Comparison of ENCODE assay signal across 8 mouse cellular contexts in the genomic region with DNA sequence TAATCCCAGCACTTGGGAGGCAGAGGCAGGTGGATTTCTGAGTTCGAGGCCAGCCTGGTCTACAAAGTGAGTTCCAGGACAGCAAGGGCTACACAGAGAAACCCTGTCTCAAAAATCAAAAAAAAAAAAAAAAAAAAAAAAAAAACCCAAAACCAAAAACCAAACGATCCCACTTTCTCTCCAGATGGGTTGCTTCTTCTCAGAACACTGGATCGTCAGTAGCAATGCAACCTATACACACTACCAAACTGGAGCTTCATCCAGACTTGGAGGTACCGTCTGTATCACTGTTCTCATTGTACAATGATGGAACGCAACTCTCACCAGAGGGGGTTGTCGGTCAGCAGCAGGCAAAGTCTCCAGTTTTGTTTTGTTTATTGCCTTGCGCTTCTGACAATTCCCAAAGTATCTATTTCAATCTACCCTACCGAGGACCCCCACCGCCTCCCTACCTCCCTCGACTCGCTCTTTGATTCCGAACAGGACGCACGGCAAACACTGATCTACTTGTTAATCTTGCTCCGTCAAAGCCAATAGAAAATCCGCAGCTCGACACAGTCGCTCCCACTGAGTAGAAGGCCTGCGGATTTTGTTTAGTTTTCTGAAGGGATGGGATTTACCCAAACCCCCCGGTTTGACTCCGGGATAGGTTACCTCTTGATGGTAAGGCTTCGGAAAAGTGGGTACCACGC. TPM values are rescaled to one million over a fixed set of nuclear protein-coding genes. Genes with fewer than 3 reads are reported as not detected.
DNase-seq lines count a peak whose midpoint lies in the region; ATAC-seq and TF ChIP-seq lines count a peak whose summit lies in the region.

No protein-coding gene starts in this region.

- no peak for TF ChIP-seq EP300 in liver, postnatal 0 days (IDR thresholded peaks at IDR 0.05; ENCODE audit: low read depth)

- no peaks in the 10 kb centered on the region for H3K27me3 ChIP-seq in heart, embryonic 11.5 days (ENCODE audit: control insufficient read depth, insufficient read depth, low read length)
- no peaks in the 10 kb centered on the region for H3K27me3 ChIP-seq in forebrain, embryonic 15.5 days
- no peaks in the 10 kb centered on the region for H3K27me3 ChIP-seq in liver, postnatal 0 days (ENCODE audit: insufficient read depth, low read length)

- peak overlapping the region; percentile 90 for H3K27ac ChIP-seq in heart, embryonic 11.5 days (ENCODE audit: low read depth, low read length)
- H3K27ac ChIP-seq in ES-E14 (ENCODE audit: insufficient read depth, low read depth, low read length, poor library complexity, severe bottlenecking), result 0 out of 2 replicates have a peak overlapping the region, but pooled peaks have one; percentile 29
- H3K27ac ChIP-seq in forebrain, embryonic 15.5 days (replicated peaks), result peak overlapping the region; percentile 96
- H3K27ac ChIP-seq in liver, postnatal 0 days (ENCODE audit: low read depth), result peak overlapping the region; percentile 86

- WGBS in heart, embryonic 11.5 days (ENCODE audit: insufficient replicate concordance), result 7% methylated on average over 23 of the region's 23 CpGs
- WGBS in forebrain, embryonic 15.5 days, result 3% methylated on average over 23 of the region's 23 CpGs
- WGBS in liver, postnatal 0 days (ENCODE audit: insufficient replicate concordance), result 4% methylated on average over 23 of the region's 23 CpGs

- intact Hi-C loops in heart, postnatal 25 days (cut with DNase I), result no loop called here

- no peak for DNase-seq in heart, postnatal 25 days (ENCODE audit: low spot score)
- DNase-seq in ES-E14 (ENCODE audit: low read depth, low spot score), result no peak
- no peak for DNase-seq in liver, postnatal 0 days
- DNase-seq in retina, embryonic 14.5 days (ENCODE audit: low spot score), result no peak
- no peak for DNase-seq in layer of hippocampus, postnatal 25 days (ENCODE audit: extremely low spot score in 1 of 2, low spot score in 1 of 2)
- DNase-seq in c-Kit-positive CD71-positive TER-119-positive erythroid progenitor cells, embryonic 14.5 days (ENCODE audit: low spot score), result no peak

- H3K4me1 ChIP-seq in heart, embryonic 11.5 days (ENCODE audit: control insufficient read depth, insufficient read depth, low read length), result peaks cover 12% of the 10 kb centered on the region
- H3K4me1 ChIP-seq in ES-E14 (ENCODE audit: control insufficient read depth in 2 of 2, insufficient read depth in 2 of 2, low read length in 2 of 2, poor library complexity in 1 of 2), result 0 out of 4 replicates have a peak, but pooled peaks cover 0 to 3% of the 10 kb centered on the region in 2 experiments
- peaks cover 18% of the 10 kb centered on the region for H3K4me1 ChIP-seq in forebrain, embryonic 15.5 days
- peaks cover 8% of the 10 kb centered on the region for H3K4me1 ChIP-seq in liver, postnatal 0 days (ENCODE audit: insufficient read depth)

- peak overlapping the region; percentile 89 for H3K4me3 ChIP-seq in heart, embryonic 11.5 days (ENCODE audit: low read depth, low read length)
- H3K4me3 ChIP-seq in ES-E14 (ENCODE audit: insufficient read depth in 1 of 2, low read depth in 1 of 2, low read length in 2 of 2, poor library complexity in 1 of 2, severe bottlenecking in 1 of 2), result peak overlapping the region; percentile 79 to 97
- peak overlapping the region; percentile 66 for H3K4me3 ChIP-seq in forebrain, embryonic 15.5 days
- H3K4me3 ChIP-seq in liver, postnatal 0 days (ENCODE audit: low read depth, low read length), result peak overlapping the region; percentile 81

- H3K36me3 ChIP-seq in heart, embryonic 11.5 days (ENCODE audit: control insufficient read depth, insufficient read depth, low read length), result peaks cover 25% of the 10 kb centered on the region
- peaks cover 11% of the 10 kb centered on the region; the same call in 1 of the 2 replicates for H3K36me3 ChIP-seq in ES-E14 (ENCODE audit: control insufficient read depth, insufficient read depth, low read length, poor library complexity, severe bottlenecking)
- H3K36me3 ChIP-seq in forebrain, embryonic 15.5 days, result peaks cover 26% of the 10 kb centered on the region
- H3K36me3 ChIP-seq in liver, postnatal 0 days (replicated peaks; ENCODE audit: insufficient read depth, low read length), result peaks cover 26% of the 10 kb centered on the region

- TF ChIP-seq CTCF in liver, postnatal 0 days (IDR thresholded peaks at IDR 0.05; ENCODE audit: low read depth), result no peak

- in situ Hi-C loops in ES-E14 (cut with MboI; ENCODE audit: low sequenced_read_pairs in 2 of 2, unreplicated experiment in 2 of 2), result no loop called here

- H3K4me2 ChIP-seq in heart, embryonic 11.5 days, result peak overlapping the region; percentile 83
- H3K4me2 ChIP-seq in forebrain, embryonic 15.5 days (replicated peaks), result peak overlapping the region; percentile 47
- peak overlapping the region; percentile 74 for H3K4me2 ChIP-seq in liver, postnatal 0 days (ENCODE audit: low read depth, low read length)

- H3K9ac ChIP-seq in heart, embryonic 11.5 days (ENCODE audit: low read depth, low read length), result peak overlapping the region; percentile 92
- peak overlapping the region; percentile 81 for H3K9ac ChIP-seq in ES-E14 (ENCODE audit: insufficient read depth, low read depth, low read length, poor library complexity, severe bottlenecking)
- H3K9ac ChIP-seq in forebrain, embryonic 15.5 days (replicated peaks), result peak overlapping the region; percentile 92
- peak overlapping the region; percentile 85 for H3K9ac ChIP-seq in liver, postnatal 0 days (replicated peaks)

- no peak for ATAC-seq in heart, embryonic 11.5 days (replicated peaks; ENCODE audit: insufficient number of reproducible peaks, low FRiP score, low TSS enrichment)
- ATAC-seq in forebrain, embryonic 15.5 days (replicated peaks), result peak; percentile 53
- ATAC-seq in liver, postnatal 0 days, result peak; percentile 46

- H3K9me3 ChIP-seq in heart, embryonic 11.5 days (replicated peaks; ENCODE audit: control insufficient read depth, low read length), result no peaks in the 10 kb centered on the region
- H3K9me3 ChIP-seq in ES-E14 (ENCODE audit: control insufficient read depth, insufficient read depth, low read depth, low read length), result no peaks in the 10 kb centered on the region
- no peaks in the 10 kb centered on the region for H3K9me3 ChIP-seq in forebrain, embryonic 15.5 days
- H3K9me3 ChIP-seq in liver, postnatal 0 days (ENCODE audit: low read length), result no peaks in the 10 kb centered on the region

TF ChIP-seq in ES-E14, 5 proteins besides CTCF, POLR2A, EP300 and RAD21:
- TF ChIP-seq ZNF384 (IDR thresholded peaks at IDR 0.05; ENCODE audit: low read depth, low read length) (peak; percentile 58; the same call in 1 of the 2 replicates), CHD2 (IDR thresholded peaks at IDR 0.05; ENCODE audit: low read depth, low read length) (no peak)

RNA-seq across cellular contexts. Expression of a gene that starts 0.5 kb away (rescaled TPM):
- polyA plus RNA-seq in heart, embryonic 11.5 days (2014; fragmentation: Nextera tagmentation; extraction: Ambion mirVana), result 77.3 and 80.0 TPM in 2 replicates
- 10 to 100 TPM; 13.7 to 15.7 TPM for total RNA-seq in heart, postnatal 25 days (2021)
- 54.4 and 67.8 TPM in 2 replicates for total RNA-seq in ES-E14 (2012; rRNA removed)
- 33.2 and 34.7 TPM in 2 replicates for polyA plus RNA-seq in forebrain, embryonic 15.5 days (2015; fragmentation: Nextera tagmentation; extraction: Ambion mirVana)
- polyA plus RNA-seq in liver, postnatal 0 days (2015; fragmentation: Nextera tagmentation; extraction: Ambion mirVana), result 23.8 and 25.7 TPM in 2 replicates
- total RNA-seq in layer of hippocampus, postnatal 25 days (2021), result 10 to 100 TPM; 22.2 to 22.7 TPM

RNA-seq across cellular contexts. Expression of a gene that starts 0.6 kb away (rescaled TPM):
- polyA plus RNA-seq in heart, embryonic 11.5 days (2014; fragmentation: Nextera tagmentation; extraction: Ambion mirVana), result 216 and 217 TPM in 2 replicates
- total RNA-seq in heart, postnatal 25 days (2021), result 10 to 100 TPM; 71.7 to 74.0 TPM
- 121 and 147 TPM in 2 replicates for total RNA-seq in ES-E14 (2012; rRNA removed)
- polyA plus RNA-seq in forebrain, embryonic 15.5 days (2015; fragmentation: Nextera tagmentation; extraction: Ambion mirVana), result 329 and 339 TPM in 2 replicates
- 122 and 136 TPM in 2 replicates for polyA plus RNA-seq in liver, postnatal 0 days (2015; fragmentation: Nextera tagmentation; extraction: Ambion mirVana)
- 100 to 1,000 TPM; 126 to 140 TPM for total RNA-seq in layer of hippocampus, postnatal 25 days (2021)

RNA-seq across cellular contexts. Expression of a gene that starts 18.4 kb away (rescaled TPM):
- 0.69 and 1.3 TPM in 2 replicates for polyA plus RNA-seq in heart, embryonic 11.5 days (2014; fragmentation: Nextera tagmentation; extraction: Ambion mirVana)
- total RNA-seq in heart, postnatal 25 days (2021), result not detected
- total RNA-seq in ES-E14 (2012; rRNA removed), result 1.7 and 3.0 TPM in 2 replicates
- 1.2 and 1.9 TPM in 2 replicates for polyA plus RNA-seq in forebrain, embryonic 15.5 days (2015; fragmentation: Nextera tagmentation; extraction: Ambion mirVana)
- polyA plus RNA-seq in liver, postnatal 0 days (2015; fragmentation: Nextera tagmentation; extraction: Ambion mirVana), result 0.21 and 0.52 TPM in 2 replicates
- 1 to 10 TPM in 1 of 2 experiments, under 1 TPM in 1; 0.89 to 2.5 TPM for total RNA-seq in layer of hippocampus, postnatal 25 days (2021)

RNA-seq across cellular contexts. Expression of a gene that starts 50.9 kb away (rescaled TPM):
- polyA plus RNA-seq in heart, embryonic 11.5 days (2014; fragmentation: Nextera tagmentation; extraction: Ambion mirVana), result 55.1 and 60.3 TPM in 2 replicates
- 10 to 100 TPM; 13.9 to 14.1 TPM for total RNA-seq in heart, postnatal 25 days (2021)
- total RNA-seq in ES-E14 (2012; rRNA removed), result 56.1 and 71.1 TPM in 2 replicates
- 88.2 and 95.8 TPM in 2 replicates for polyA plus RNA-seq in forebrain, embryonic 15.5 days (2015; fragmentation: Nextera tagmentation; extraction: Ambion mirVana)
- 8.3 and 9.5 TPM in 2 replicates for polyA plus RNA-seq in liver, postnatal 0 days (2015; fragmentation: Nextera tagmentation; extraction: Ambion mirVana)
- 100 to 1,000 TPM in 1 of 2 experiments, 10 to 100 TPM in 1; 76.2 to 103 TPM for total RNA-seq in layer of hippocampus, postnatal 25 days (2021)

Comparison
In these comparisons a context has a peak if more than half of its experiments do, and no peak if none do; other contexts are left out.
1. H3K27ac ChIP-seq: peak in every context shown above with its lines; median percentile 96 in forebrain, embryonic 15.5 days; 90 in heart, embryonic 11.5 days; 86 in liver, postnatal 0 days; 29 in ES-E14.